Mouse (Mus musculus): ENCODE measurements around the gene R3hdm2.
A peak's percentile ranks its signal among the peaks of the same experiment; 100 is the strongest.

Gene R3hdm2

GRCm38 (mm10) chr10:127496156-127496555 lies 116.0 kb downstream of the R3hdm2 start:
- no peak for DNase-seq (ENCODE audit: low spot score)

- no peak for DNase-seq (ENCODE audit: low spot score)
Measured at GRCm38 (mm10) chr10:127499516-127499915, 119.4 kb downstream of the R3hdm2 start.

- no peak for DNase-seq (ENCODE audit: low spot score)
Measured at GRCm38 (mm10) chr10:127500042-127500441, 119.9 kb downstream of the R3hdm2 start.

GRCm38 (mm10) chr10:127500894-127501893 lies 121.1 kb downstream of the R3hdm2 start, which contains the start of gene Stac3:
Stac3 (plus strand) TSS chr10:127501686.
- DNase-seq (ENCODE audit: low spot score), result no peak

GRCm38 (mm10) chr10:127508239-127508638 lies 128.1 kb downstream of the R3hdm2 start:
- DNase-seq (ENCODE audit: low spot score), result peak; percentile 59

- peak; percentile 88 for DNase-seq (ENCODE audit: low spot score)
Measured at GRCm38 (mm10) chr10:127509051-127509836, 129.1 kb downstream of the R3hdm2 start.

DNA sequence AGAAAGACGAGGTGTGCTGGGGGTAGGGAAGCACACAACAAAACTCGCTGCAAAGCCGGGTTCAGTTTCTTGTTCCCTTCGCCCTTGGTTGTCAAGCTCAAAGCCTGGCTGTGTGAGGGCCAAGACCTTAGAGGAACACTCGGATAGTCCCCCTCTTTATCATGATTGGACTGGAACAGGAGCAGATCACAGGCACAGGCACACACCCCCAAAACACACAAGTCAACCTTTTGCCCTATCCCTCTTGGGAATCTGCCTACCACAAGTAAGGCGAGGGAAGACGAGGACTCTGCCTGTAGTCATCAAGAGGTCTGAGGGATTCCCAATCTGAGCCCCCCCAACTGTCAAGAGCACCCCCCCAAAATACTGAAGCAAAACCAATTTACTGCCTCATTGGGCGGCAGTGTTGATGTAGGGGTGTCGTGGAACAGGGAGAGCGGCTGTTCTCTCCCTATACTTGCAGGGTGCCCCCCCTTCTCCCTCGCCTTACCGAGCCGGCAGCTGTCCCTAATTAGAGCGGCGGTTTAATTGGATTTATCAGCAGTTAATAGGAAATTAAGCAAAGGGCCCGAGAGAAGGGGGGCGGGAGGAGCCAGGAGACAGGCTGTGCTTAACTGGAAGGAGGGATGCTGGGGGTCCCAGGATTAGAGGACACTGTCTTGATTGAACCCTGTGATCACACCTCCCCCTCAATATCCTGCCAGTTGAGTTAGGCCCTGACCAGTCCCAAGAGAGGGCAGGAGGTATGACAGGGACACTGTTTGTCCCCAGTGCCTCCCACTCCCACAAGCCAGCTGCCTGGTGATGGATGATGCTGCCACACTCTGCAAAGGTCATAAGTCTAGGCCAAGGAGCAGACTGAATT lies 129.9 kb downstream of the R3hdm2 start:
- no peak for DNase-seq (ENCODE audit: low spot score)

- DNase-seq (ENCODE audit: low spot score), result no peak
Measured at GRCm38 (mm10) chr10:127510895-127511617, 130.9 kb downstream of the R3hdm2 start.

DNA sequence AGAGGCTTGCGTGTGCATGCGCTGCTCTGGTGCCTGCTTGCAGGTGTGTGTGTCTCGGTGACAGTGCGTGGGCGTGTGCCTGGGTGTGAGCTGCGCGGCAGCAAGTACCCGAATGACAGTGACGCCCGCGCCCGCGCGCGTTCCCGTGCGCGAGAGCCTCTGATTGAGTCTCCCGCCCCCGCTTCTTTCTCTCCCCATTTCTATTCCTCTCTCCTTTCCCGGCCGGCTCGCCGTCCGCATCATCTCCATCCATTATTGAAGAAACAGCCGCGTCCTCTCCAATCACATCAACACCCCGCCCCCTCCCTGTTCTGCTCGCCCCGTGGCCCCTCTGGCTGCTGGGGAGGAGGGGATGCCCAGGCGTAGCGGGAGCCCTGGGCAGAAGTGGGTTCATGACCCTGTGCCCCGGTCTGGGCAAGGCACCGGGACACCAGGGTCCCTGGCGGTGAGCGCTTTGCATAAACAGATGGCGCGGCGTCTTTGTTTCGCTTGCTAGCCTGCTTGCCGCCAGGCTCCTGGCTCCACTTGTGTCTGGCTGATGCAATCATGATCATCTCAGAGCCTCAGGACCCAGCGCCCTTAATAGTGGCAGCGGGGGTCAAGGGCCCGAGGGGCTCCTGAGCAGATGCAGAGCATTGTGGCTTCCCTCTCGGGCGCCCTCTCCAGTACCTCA lies 131.6 kb downstream of the R3hdm2 start:
- no peak for DNase-seq (ENCODE audit: low spot score)

DNA sequence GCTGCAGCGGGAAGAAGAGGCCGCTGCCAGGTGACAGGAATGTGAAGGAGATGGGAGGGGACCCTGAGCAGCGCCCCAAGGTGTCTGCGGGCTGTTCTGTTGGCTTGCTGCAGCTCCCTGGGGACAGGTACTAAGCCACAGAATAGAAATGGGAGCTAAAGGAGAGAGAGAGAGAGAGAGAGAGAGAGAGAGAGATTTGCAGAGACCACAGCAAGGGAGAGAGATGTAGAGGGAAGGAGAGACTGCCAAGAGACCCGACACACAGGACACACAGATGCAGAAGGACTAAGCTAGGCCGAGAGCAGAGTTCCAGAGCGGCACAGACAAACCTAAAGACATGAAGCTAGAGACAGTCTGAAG lies 132.2 kb downstream of the R3hdm2 start:
- no peak for DNase-seq (ENCODE audit: low spot score)

DNA sequence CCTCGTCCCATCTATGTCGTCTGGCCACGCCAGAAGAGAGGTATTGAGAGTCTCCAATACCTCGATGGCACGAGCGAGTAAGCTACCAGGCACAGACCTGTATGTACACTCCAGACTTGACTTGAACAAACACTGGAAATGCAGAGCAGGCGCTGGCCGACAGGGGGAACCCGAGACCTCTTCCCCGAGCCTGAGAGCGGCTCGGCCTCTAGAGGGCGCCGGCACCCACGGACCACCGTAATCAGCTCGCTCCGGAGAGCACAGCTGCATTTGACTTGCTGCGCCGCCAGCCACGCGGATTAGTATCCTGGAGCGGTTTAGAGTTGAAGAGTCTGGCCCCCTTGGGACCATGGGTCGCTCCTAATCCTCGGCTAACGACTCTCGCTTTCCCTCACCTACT lies 132.7 kb downstream of the R3hdm2 start:
- DNase-seq (ENCODE audit: low spot score), result peak; percentile 89

DNA sequence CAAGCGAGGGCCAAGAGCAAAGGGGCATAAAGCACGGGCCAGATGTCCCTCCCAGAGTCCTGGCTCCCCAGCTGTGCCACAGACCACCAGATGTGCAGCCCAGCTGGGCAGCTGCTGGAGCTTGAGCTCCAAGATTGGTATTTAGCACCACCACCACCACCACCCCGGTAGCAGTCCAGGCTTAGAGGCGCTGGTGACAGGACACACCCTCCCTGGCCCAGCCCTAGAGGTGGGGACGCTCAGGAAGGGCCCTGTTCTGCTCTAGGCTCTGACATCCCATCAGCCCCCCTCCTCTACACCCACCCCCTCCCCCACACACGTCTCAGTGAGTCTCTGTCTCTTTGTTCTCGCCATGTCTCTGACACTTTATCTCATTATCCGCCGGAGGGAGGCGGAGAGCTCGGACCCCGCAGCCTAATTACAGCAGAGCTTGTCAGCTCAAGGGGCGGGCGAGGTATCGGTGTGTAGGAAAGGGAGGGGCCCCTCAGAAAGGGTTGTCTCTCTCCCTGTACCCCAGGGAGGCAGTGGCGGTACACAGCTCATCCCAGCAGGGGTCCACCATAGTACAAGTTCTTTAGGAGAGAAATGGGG lies 133.5 kb downstream of the R3hdm2 start:
- no peak for DNase-seq (ENCODE audit: low spot score)

GRCm38 (mm10) chr10:127514111-127514698 lies 134.1 kb downstream of the R3hdm2 start:
- no peak for DNase-seq (ENCODE audit: low spot score)

DNA sequence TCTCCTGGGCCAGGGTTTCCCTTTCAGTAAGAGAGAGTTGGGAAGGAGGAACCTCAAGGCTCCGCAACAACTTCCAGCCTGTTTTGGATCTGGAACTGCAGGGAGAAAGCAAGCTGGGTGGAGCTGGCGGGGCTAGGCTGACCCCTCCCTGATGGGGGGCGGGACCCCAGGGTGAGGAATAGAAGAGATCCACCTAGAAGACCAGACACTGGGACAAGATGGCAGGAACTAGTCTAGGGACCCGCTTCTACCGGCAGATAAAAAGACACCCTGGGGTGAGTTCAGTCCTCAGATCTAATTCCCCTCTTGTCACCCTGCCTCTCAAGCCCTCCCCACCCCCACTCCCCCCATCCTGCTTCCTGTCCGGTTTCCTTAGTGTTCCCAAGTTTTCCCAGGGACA lies 134.6 kb downstream of the R3hdm2 start, which contains the start of gene Ndufa4l2:
Ndufa4l2 (plus strand) TSS at position 204 of the 400 bp plus-strand sequence.
- no peak for DNase-seq (ENCODE audit: low spot score)

GRCm38 (mm10) chr10:127515271-127515982 lies 135.3 kb downstream of the R3hdm2 start:
- DNase-seq (ENCODE audit: low spot score), result no peak

DNA sequence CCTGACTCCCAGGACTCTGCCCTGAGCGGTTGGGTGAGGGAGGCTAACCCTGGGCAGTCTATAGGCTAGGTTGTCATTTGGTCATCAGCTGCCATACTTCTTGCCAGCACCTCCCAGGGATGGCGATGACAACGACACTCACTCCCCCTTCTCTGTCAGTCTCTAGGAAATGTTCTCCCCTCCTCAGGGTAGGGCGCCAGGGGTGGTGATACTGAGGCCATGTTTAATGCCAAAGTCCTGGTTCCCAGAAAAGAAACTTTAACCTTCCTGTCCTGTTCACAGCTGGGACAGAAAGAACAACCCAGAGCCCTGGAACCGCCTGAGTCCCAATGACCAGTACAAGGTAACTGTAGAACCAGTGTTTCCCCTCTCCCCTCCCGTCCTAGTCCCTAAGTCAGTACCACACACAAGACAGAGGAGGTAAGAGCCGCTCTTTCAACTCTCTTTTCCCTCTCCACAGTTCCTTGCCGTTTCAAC lies 135.9 kb downstream of the R3hdm2 start:
- no peak for DNase-seq (ENCODE audit: low spot score)

DNA sequence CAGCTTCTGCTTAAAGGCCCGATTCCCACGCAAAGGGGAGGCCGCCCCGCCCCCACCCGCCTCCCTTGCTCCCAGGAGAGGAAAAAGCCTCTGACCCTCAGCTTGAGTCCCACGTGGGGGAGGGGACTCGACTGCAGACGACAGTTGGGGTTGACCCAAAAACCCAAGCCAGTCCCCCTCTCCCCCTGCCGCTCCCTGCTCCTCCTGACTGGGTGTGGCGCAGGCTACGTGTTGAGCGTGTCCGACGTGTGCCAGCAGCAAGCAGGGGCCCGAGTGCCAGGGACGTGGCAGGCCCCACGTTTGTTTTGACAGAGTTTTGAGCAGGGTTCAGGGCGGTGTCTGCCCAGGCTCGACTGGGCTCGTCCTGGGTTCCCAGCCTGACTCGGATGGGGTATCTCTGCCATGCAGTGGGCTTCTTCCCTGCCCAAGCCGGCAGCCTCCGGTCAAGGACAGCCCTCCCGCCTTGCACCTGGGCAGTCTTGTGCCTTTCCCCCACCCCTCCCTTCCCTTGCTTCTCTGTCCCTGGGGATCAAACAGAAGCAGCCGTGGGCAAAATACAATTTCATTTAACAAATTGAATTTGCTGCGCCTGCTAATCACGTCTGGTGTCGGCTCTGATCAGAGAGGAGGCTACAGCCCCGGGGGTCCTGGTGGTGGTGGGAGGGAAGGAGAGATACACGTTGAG lies 136.6 kb downstream of the R3hdm2 start:
- DNase-seq (ENCODE audit: low spot score), result peak; percentile 40

GRCm38 (mm10) chr10:127517941-127518340 lies 137.8 kb downstream of the R3hdm2 start:
- no peak for DNase-seq (ENCODE audit: low spot score)

Measured in yolk sac, embryonic 10.5 days (tissue).